Mouse (Mus musculus) midbrain, embryonic 10.5 days (tissue): ENCODE measurements around the gene Mecr. TPM values are rescaled to one million over a fixed set of nuclear protein-coding genes. Genes with fewer than 3 reads are reported as not detected.

Experiments used
- DNase-seq: peaks from one replicate; pipeline ENCODE4 v3.0.0-alpha.2; 2017; ENCODE audit warnings: low spot score
- H3K27ac ChIP-seq: fragments of 300-500 bp; sonication (generic); replicated peaks from 2 replicates; pipeline ENCODE4 v1.5.1; 2016; ENCODE audit warnings: mild to moderate bottlenecking
- H3K27me3 ChIP-seq: fragments of 300-500 bp; sonication (generic); 2 replicates; pipeline ENCODE4 v1.6.1; 2016; ENCODE audit warnings: low read depth, mild to moderate bottlenecking; ENCODE audit not compliant: poor library complexity, severe bottlenecking
- H3K36me3 ChIP-seq: fragments of 300-500 bp; sonication (generic); 2 replicates; pipeline ENCODE4 v1.6.1; 2016; ENCODE audit warnings: mild to moderate bottlenecking, moderate library complexity
- H3K4me1 ChIP-seq: fragments of 300-500 bp; sonication (generic); 2 replicates; pipeline ENCODE4 v1.6.1; 2016
- H3K4me3 ChIP-seq: fragments of 300-500 bp; sonication (generic); 2 replicates; pipeline ENCODE4 v1.5.1; 2016; ENCODE audit warnings: mild to moderate bottlenecking, moderate library complexity
- H3K9me3 ChIP-seq: fragments of 300-500 bp; sonication (generic); replicated peaks from 2 replicates; pipeline ENCODE4 v1.6.1; 2016; ENCODE audit warnings: mild to moderate bottlenecking
- WGBS: fragments of 180-500 bp; shearing (Covaris S2); methylation state at CpG from one replicate; pipeline ENCODE4 v1.1.7; 2016; 5-methylcytosine and 5-hydroxymethylcytosine counted together
- polyA plus RNA-seq: library from polyadenylated mRNA; unstranded; fragments of >200 nt; fragmentation: Nextera tagmentation; extraction: Ambion mirVana; gene quantifications from 2 replicates; pipeline ENCODE4 v1.2.1, GENCODE M21; 2016

The Mecr gene
- polyA plus RNA-seq, 1 experiment from 2014 or later: 58.0 TPM

GRCm38 (mm10) chr4:131821161-131821731, 22.0 kb upstream of the Mecr start:
- peaks cover 46% of the 10 kb centered on the region for H3K27me3 ChIP-seq
- H3K4me3 ChIP-seq: peak overlapping the region; percentile 30
- peak overlapping the region; percentile 76 for H3K27ac ChIP-seq
- WGBS: 21% methylated on average over 16 of the region's 16 CpGs
- peaks cover 13% of the 10 kb centered on the region; the same call in 1 of the 2 replicates for H3K36me3 ChIP-seq
- no peaks in the 10 kb centered on the region for H3K9me3 ChIP-seq
- peaks cover 43% of the 10 kb centered on the region for H3K4me1 ChIP-seq
- peak; percentile 63 for DNase-seq

- Histone ChIP-seq H3K4me1 (peaks cover 56% of the 10 kb centered on the region), H3K36me3 (peaks cover 13% of the 10 kb centered on the region; the same call in 1 of the 2 replicates), H3K27ac (no peak overlapping the region), H3K4me3 (no peak overlapping the region), H3K27me3 (peaks cover 46% of the 10 kb centered on the region), H3K9me3 (no peaks in the 10 kb centered on the region)
- WGBS: 89% methylated on average over 3 of the region's 3 CpGs
- no peak for DNase-seq
Observed at GRCm38 (mm10) chr4:131822583-131822982, 20.7 kb upstream of the Mecr start.

DNA sequence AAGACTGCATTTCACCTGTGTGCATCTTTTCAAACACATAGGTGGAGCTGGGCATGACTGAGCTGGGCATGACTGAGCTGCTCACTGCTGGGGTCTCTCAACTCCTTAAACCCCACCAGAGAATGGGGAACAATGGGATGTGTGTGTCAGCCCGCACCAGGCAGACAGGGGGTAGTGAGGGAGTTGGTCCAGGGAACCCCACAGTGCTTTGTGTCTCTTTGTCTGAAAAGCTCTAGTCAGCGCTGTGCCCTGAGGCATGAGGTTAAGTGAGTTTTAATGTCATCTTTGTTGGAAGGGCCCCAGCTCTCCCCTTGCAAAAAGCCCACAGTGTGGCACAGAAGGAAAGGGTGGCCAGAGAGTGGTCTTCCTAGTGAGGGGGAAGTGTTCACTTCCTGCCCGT, 18.3 kb upstream of the Mecr start:
- Histone ChIP-seq H3K4me1 (peaks cover 76% of the 10 kb centered on the region), H3K9me3 (no peaks in the 10 kb centered on the region), H3K36me3 (0 out of 2 replicates have a peak, but pooled peaks cover under 1% of the 10 kb centered on the region), H3K4me3 (no peak overlapping the region), H3K27me3 (peaks cover 29% of the 10 kb centered on the region), H3K27ac (peak overlapping the region; percentile 66)
- DNase-seq: no peak
- WGBS: 33% methylated on average over 3 of the region's 3 CpGs

- peak overlapping the region; percentile 66 for H3K27ac ChIP-seq
- H3K27me3 ChIP-seq: peaks cover 30% of the 10 kb centered on the region
- no peak for DNase-seq
- WGBS: 51% methylated on average over 8 of the region's 8 CpGs
- no peak overlapping the region for H3K4me3 ChIP-seq
- no peaks in the 10 kb centered on the region for H3K36me3 ChIP-seq
- no peaks in the 10 kb centered on the region for H3K9me3 ChIP-seq
- H3K4me1 ChIP-seq: peaks cover 75% of the 10 kb centered on the region
Observed at GRCm38 (mm10) chr4:131825830-131826229, 17.4 kb upstream of the Mecr start.

GRCm38 (mm10) chr4:131826905-131827304, 16.4 kb upstream of the Mecr start:
- Histone ChIP-seq H3K9me3 (no peaks in the 10 kb centered on the region), H3K27me3 (peaks cover 28% of the 10 kb centered on the region), H3K27ac (peak overlapping the region; percentile 64), H3K36me3 (no peaks in the 10 kb centered on the region), H3K4me1 (peaks cover 65% of the 10 kb centered on the region), H3K4me3 (no peak overlapping the region)
- WGBS: 4% methylated on average over 6 of the region's 6 CpGs
- DNase-seq: peak; percentile 79

GRCm38 (mm10) chr4:131829123-131829522, 14.1 kb upstream of the Mecr start:
- H3K36me3 ChIP-seq: no peaks in the 10 kb centered on the region
- no peak for DNase-seq
- H3K27me3 ChIP-seq: peaks cover 22% of the 10 kb centered on the region
- 0 out of 2 replicates have a peak overlapping the region, but pooled peaks have one; percentile 13 for H3K27ac ChIP-seq
- peaks cover 72% of the 10 kb centered on the region for H3K4me1 ChIP-seq
- WGBS: 81% methylated on average over 8 of the region's 8 CpGs
- H3K9me3 ChIP-seq: no peaks in the 10 kb centered on the region
- H3K4me3 ChIP-seq: no peak overlapping the region

DNA sequence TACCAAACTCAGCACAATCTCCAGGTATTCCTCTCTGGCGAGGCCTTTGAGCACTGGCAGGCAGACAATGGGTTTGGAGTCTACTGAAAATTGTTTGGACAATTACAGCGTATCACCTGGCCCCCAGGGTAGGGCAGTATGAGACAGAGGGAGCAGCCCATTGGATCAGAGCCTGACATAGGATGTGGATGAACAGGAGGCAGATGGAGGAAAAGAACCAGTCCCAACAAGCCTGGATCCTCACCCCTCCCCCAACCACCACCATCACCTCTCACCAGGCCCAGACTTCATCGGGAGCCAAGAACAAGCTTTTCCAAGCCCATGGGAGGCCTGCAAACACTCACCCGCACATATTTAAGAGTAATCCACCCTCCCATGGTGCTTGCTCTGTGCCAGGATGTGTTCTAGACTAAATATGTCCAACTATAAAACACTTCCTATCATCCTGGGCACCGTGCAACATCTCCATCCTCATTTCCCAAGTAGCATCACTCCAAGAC, 11.7 kb upstream of the Mecr start:
- WGBS: 80% methylated on average over 5 of the region's 5 CpGs
- Histone ChIP-seq H3K27ac (no peak overlapping the region), H3K27me3 (peaks cover 47% of the 10 kb centered on the region), H3K9me3 (no peaks in the 10 kb centered on the region), H3K4me1 (peaks cover 72% of the 10 kb centered on the region), H3K4me3 (no peak overlapping the region), H3K36me3 (no peaks in the 10 kb centered on the region)
- no peak for DNase-seq

- Histone ChIP-seq H3K4me1 (peaks cover 72% of the 10 kb centered on the region), H3K4me3 (no peak overlapping the region), H3K27me3 (peaks cover 60% of the 10 kb centered on the region), H3K27ac (no peak overlapping the region), H3K9me3 (no peaks in the 10 kb centered on the region), H3K36me3 (no peaks in the 10 kb centered on the region)
- DNase-seq: no peak
- 82% methylated on average over 3 of the region's 3 CpGs for WGBS
Observed at GRCm38 (mm10) chr4:131832759-131833407, 10.4 kb upstream of the Mecr start.

GRCm38 (mm10) chr4:131833971-131834609, 9.2 kb upstream of the Mecr start:
- H3K36me3 ChIP-seq: no peaks in the 10 kb centered on the region
- DNase-seq: peak; percentile 33
- H3K4me3 ChIP-seq: no peak overlapping the region
- WGBS: 32% methylated on average over 9 of the region's 9 CpGs
- no peaks in the 10 kb centered on the region for H3K9me3 ChIP-seq
- H3K27ac ChIP-seq: 0 out of 2 replicates have a peak overlapping the region, but pooled peaks have one; percentile 18
- peaks cover 69% of the 10 kb centered on the region for H3K27me3 ChIP-seq
- peaks cover 70% of the 10 kb centered on the region for H3K4me1 ChIP-seq

DNA sequence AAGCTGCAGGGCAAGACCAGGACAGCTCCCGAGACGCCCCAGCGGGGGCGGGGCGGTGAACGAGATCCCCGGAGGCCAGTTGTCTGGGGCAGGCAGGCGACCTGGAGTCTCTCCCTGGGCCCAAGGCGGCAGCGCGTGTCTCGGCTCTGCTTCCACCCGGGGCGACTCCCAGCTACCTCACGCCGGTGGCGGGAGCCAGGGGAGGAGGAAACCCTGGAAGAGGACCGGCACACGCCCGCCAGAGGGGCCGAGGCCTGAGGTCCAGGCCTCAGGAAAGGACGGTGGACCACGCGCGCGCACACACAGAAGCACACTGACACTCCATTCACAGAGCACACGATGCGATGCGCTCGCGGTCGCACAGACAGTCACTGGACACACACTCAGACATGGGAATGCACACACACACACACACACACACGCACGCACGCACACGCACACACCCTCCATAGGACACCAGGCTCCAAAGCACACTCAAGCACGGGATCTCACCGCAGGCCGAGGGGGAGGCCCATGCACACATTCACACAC, 6.9 kb upstream of the Mecr start:
- Histone ChIP-seq H3K9me3 (no peaks in the 10 kb centered on the region), H3K27ac (peak overlapping the region; percentile 86), H3K4me1 (peaks cover 53% of the 10 kb centered on the region), H3K4me3 (peak overlapping the region; percentile 80), H3K36me3 (no peaks in the 10 kb centered on the region), H3K27me3 (peaks cover 78% of the 10 kb centered on the region)
- peak; percentile 60 for DNase-seq
- WGBS: under 1% methylated on average over 39 of the region's 39 CpGs

GRCm38 (mm10) chr4:131836891-131837491, 6.3 kb upstream of the Mecr start:
- WGBS: under 1% methylated on average over 56 of the region's 76 CpGs
- Histone ChIP-seq H3K27me3 (peaks cover 83% of the 10 kb centered on the region), H3K4me3 (peak overlapping the region; percentile 80)

GRCm38 (mm10) chr4:131837872-131838524, 5.3 kb upstream of the Mecr start, which contains the start of gene Ptpru:
Gene Ptpru, minus strand, starts transcription at chr4:131838288.
- H3K4me1 ChIP-seq: peaks cover 50% of the 10 kb centered on the region
- H3K27ac ChIP-seq: peak within 1 kb of the TSS; percentile 86
- H3K36me3 ChIP-seq: no peaks in the 10 kb centered on the region
- WGBS: under 1% methylated on average over 72 of the region's 72 CpGs
- peak; percentile 89 for DNase-seq
- H3K4me3 ChIP-seq: peak within 1 kb of the TSS; percentile 80
- H3K9me3 ChIP-seq: no peaks in the 10 kb centered on the region
- peaks cover 85% of the 10 kb centered on the region for H3K27me3 ChIP-seq

More at GRCm38 (mm10) chr4:131836891-131837491, 6.3 kb upstream of the Mecr start:
- Histone ChIP-seq H3K9me3 (no peaks in the 10 kb centered on the region), H3K4me1 (peaks cover 53% of the 10 kb centered on the region), H3K36me3 (no peaks in the 10 kb centered on the region), H3K27ac (peak overlapping the region; percentile 86)
- DNase-seq: peak; percentile 68
